Mouse (Mus musculus) heart, embryonic 11.5 days (tissue): Measurements from ENCODE around the gene 4930544D05Rik. TPM values are rescaled to one million over a fixed set of nuclear protein-coding genes. Genes with fewer than 3 reads are reported as not detected.

ENCODE experiments used
- ATAC-seq: fragments of 200-750 bp; cut with Nextera tagmentation; replicated peaks from 2 replicates; pipeline ENCODE4 v1.8.0; 2017; ENCODE audit warnings: moderate library complexity; ENCODE audit not compliant: insufficient number of reproducible peaks, low FRiP score, low TSS enrichment
- H3K27ac ChIP-seq: fragments of 300-500 bp; sonication (generic); 2 replicates; pipeline ENCODE4 v1.5.1; 2014; ENCODE audit warnings: mild to moderate bottlenecking, low read depth, low read length
- H3K27me3 ChIP-seq: fragments of 300-500 bp; sonication (generic); 2 replicates; pipeline ENCODE4 v1.6.1; 2014; ENCODE audit warnings: mild to moderate bottlenecking, low read length, mixed read lengths; ENCODE audit not compliant: control insufficient read depth, insufficient read depth
- H3K36me3 ChIP-seq: fragments of 300-500 bp; sonication (generic); 2 replicates; pipeline ENCODE4 v1.6.1; 2014; ENCODE audit warnings: mild to moderate bottlenecking, low read length, moderate library complexity, mixed read lengths; ENCODE audit not compliant: control insufficient read depth, insufficient read depth
- H3K4me1 ChIP-seq: fragments of 300-500 bp; sonication (generic); 2 replicates; pipeline ENCODE4 v1.6.1; 2014; ENCODE audit warnings: low read length; ENCODE audit not compliant: control insufficient read depth, insufficient read depth
- H3K4me2 ChIP-seq: fragments of 300-500 bp; sonication (generic); 2 replicates; pipeline ENCODE4 v1.6.1; 2014; ENCODE audit warnings: mild to moderate bottlenecking, moderate library complexity
- H3K4me3 ChIP-seq: fragments of 300-500 bp; sonication (generic); 2 replicates; pipeline ENCODE4 v1.5.1; 2014; ENCODE audit warnings: low read depth, low read length
- H3K9ac ChIP-seq: fragments of 300-500 bp; sonication (generic); 2 replicates; pipeline ENCODE4 v1.6.1; 2014; ENCODE audit warnings: mild to moderate bottlenecking, low read depth, low read length, moderate library complexity
- H3K9me3 ChIP-seq: fragments of 300-500 bp; sonication (generic); replicated peaks from 2 replicates; pipeline ENCODE4 v1.6.1; 2016; ENCODE audit warnings: low read length; ENCODE audit not compliant: control insufficient read depth
- WGBS: fragments of 180-500 bp; shearing (Covaris S2); extraction: QIAGEN DNeasy Blood & Tissue Kit; methylation state at CpG from one replicate; pipeline ENCODE4 v1.1.7; 2014; ENCODE audit not compliant: insufficient replicate concordance; 5-methylcytosine and 5-hydroxymethylcytosine counted together
- polyA plus RNA-seq: library from polyadenylated mRNA; unstranded; fragments of >200 nt; fragmentation: Nextera tagmentation; extraction: Ambion mirVana; gene quantifications from 2 replicates; pipeline ENCODE4 v1.2.1, GENCODE M21; 2014

4930544D05Rik gene
- polyA plus RNA-seq, 1 experiment from 2014 or later = not detected

DNA sequence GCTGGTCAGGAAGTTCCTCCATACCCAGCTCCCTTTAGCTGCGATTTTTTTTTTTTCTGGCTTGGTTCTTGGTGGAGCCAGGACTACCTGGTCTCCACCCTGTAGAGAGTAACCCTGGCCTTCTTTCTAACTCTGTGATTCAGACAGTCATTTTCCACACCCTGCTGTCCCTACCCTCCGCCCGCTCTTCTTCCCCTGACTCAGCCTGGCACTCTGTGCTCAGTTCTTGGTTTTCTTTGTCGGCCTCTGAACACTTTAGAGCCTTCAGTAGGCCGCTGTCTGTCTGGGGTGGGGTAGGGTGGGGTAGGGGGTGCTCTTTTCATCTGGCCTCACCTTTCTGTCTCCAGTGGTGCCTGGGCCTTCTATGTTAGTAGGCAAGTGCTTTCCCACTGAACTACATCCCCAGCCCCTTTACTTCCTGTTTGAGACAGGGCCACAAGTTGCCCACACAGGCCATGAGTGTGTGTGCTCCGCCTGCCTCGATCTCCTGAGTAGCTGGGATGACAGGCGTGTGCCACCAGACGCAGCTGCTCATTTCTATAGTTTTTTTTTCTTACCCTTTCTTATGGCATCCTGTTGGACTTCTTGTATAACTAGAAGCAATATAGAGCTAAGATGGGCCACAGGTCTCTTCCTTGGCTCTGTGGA, 35.8 kb upstream of the 4930544D05Rik start:
- Histone ChIP-seq H3K4me2 (no peak overlapping the region), H3K4me3 (no peak overlapping the region), H3K27ac (no peak overlapping the region), H3K9ac (no peak overlapping the region), H3K9me3 (no peaks in the 10 kb centered on the region), H3K36me3 (no peaks in the 10 kb centered on the region; the same call in 1 of the 2 replicates), H3K27me3 (no peaks in the 10 kb centered on the region), H3K4me1 (peaks cover 14% of the 10 kb centered on the region)
- no peak for ATAC-seq
- WGBS = 67% methylated on average over 9 of the region's 9 CpGs

GRCm38 (mm10) chr11:70580358-70580720, 35.3 kb upstream of the 4930544D05Rik start:
- H3K4me1 ChIP-seq = peaks cover 16% of the 10 kb centered on the region

GRCm38 (mm10) chr11:70580921-70581320, 34.7 kb upstream of the 4930544D05Rik start:
- Histone ChIP-seq H3K4me2 (no peak overlapping the region), H3K9ac (no peak overlapping the region), H3K27ac (no peak overlapping the region; the same call in 1 of the 2 replicates), H3K27me3 (no peaks in the 10 kb centered on the region), H3K9me3 (no peaks in the 10 kb centered on the region), H3K4me1 (peaks cover 18% of the 10 kb centered on the region), H3K4me3 (no peak overlapping the region), H3K36me3 (no peaks in the 10 kb centered on the region; the same call in 1 of the 2 replicates)
- 66% methylated on average over 3 of the region's 3 CpGs for WGBS
- ATAC-seq = no peak

More at GRCm38 (mm10) chr11:70580358-70580720, 35.3 kb upstream of the 4930544D05Rik start:
- Histone ChIP-seq H3K4me2 (no peak overlapping the region), H3K27me3 (no peaks in the 10 kb centered on the region), H3K9me3 (no peaks in the 10 kb centered on the region), H3K9ac (no peak overlapping the region), H3K36me3 (no peaks in the 10 kb centered on the region; the same call in 1 of the 2 replicates), H3K27ac (no peak overlapping the region), H3K4me3 (no peak overlapping the region)
- no peak for ATAC-seq
- 38% methylated on average over 5 of the region's 5 CpGs for WGBS

GRCm38 (mm10) chr11:70582196-70582595, 33.5 kb upstream of the 4930544D05Rik start:
- Histone ChIP-seq H3K4me1 (peaks cover 18% of the 10 kb centered on the region), H3K36me3 (no peaks in the 10 kb centered on the region; the same call in 1 of the 2 replicates), H3K9me3 (no peaks in the 10 kb centered on the region), H3K27ac (no peak overlapping the region), H3K4me2 (no peak overlapping the region), H3K4me3 (no peak overlapping the region), H3K9ac (no peak overlapping the region), H3K27me3 (no peaks in the 10 kb centered on the region)
- ATAC-seq = no peak
- 74% methylated on average over 3 of the region's 3 CpGs for WGBS

- no peak overlapping the region for H3K27ac ChIP-seq
- no peak overlapping the region for H3K4me2 ChIP-seq
- 51% methylated on average over 6 of the region's 6 CpGs for WGBS
- H3K9me3 ChIP-seq = no peaks in the 10 kb centered on the region
- H3K4me3 ChIP-seq = no peak overlapping the region
- H3K36me3 ChIP-seq = no peaks in the 10 kb centered on the region; the same call in 1 of the 2 replicates
- no peak overlapping the region for H3K9ac ChIP-seq
- ATAC-seq = no peak
- no peaks in the 10 kb centered on the region for H3K27me3 ChIP-seq
- peaks cover 18% of the 10 kb centered on the region for H3K4me1 ChIP-seq
Observed at GRCm38 (mm10) chr11:70583022-70583714, 32.5 kb upstream of the 4930544D05Rik start.

- H3K27me3 ChIP-seq = no peaks in the 10 kb centered on the region
- H3K4me1 ChIP-seq = peaks cover 17% of the 10 kb centered on the region
- 91% methylated on average over 7 of the region's 7 CpGs for WGBS
- H3K27ac ChIP-seq = no peak overlapping the region
- H3K9me3 ChIP-seq = no peaks in the 10 kb centered on the region
- H3K4me3 ChIP-seq = no peak overlapping the region
- H3K4me2 ChIP-seq = no peak overlapping the region
- no peak for ATAC-seq
- H3K9ac ChIP-seq = no peak overlapping the region
- H3K36me3 ChIP-seq = no peaks in the 10 kb centered on the region; the same call in 1 of the 2 replicates
Observed at GRCm38 (mm10) chr11:70583775-70584174, 31.9 kb upstream of the 4930544D05Rik start.

- H3K9ac ChIP-seq = no peak overlapping the region
- no peaks in the 10 kb centered on the region for H3K9me3 ChIP-seq
- no peaks in the 10 kb centered on the region for H3K27me3 ChIP-seq
- H3K27ac ChIP-seq = peak overlapping the region; percentile 54; the same call in 1 of the 2 replicates
- H3K4me1 ChIP-seq = peaks cover 10% of the 10 kb centered on the region; the same call in 1 of the 2 replicates
- 66% methylated on average over 7 of the region's 7 CpGs for WGBS
- H3K4me2 ChIP-seq = no peak overlapping the region
- no peak for ATAC-seq
- H3K4me3 ChIP-seq = no peak overlapping the region
- H3K36me3 ChIP-seq = no peaks in the 10 kb centered on the region; the same call in 1 of the 2 replicates
Observed at GRCm38 (mm10) chr11:70585457-70585856, 30.2 kb upstream of the 4930544D05Rik start.

- ATAC-seq = no peak
- H3K9ac ChIP-seq = no peak overlapping the region
- H3K4me2 ChIP-seq = no peak overlapping the region
- H3K27ac ChIP-seq = no peak overlapping the region
- H3K4me3 ChIP-seq = no peak overlapping the region
- 83% methylated on average over 3 of the region's 3 CpGs for WGBS
- 0 out of 2 replicates have a peak, but pooled peaks cover 4% of the 10 kb centered on the region for H3K4me1 ChIP-seq
- no peaks in the 10 kb centered on the region for H3K36me3 ChIP-seq
- no peaks in the 10 kb centered on the region for H3K9me3 ChIP-seq
- H3K27me3 ChIP-seq = no peaks in the 10 kb centered on the region
Observed at GRCm38 (mm10) chr11:70586261-70586660, 29.4 kb upstream of the 4930544D05Rik start.
